Mouse (Mus musculus) cerebellum, postnatal 14 days (tissue): ENCODE measurements at regions not wholly inside any gene's neighbourhood (a gene's known extent, or its start where the extent isn't known, plus 50 kb on each side); places are given as distances from the start of the nearest gene placed in this dataset.
"Not testable (repeated sequence)": the region's sequence is repeated elsewhere in the genome, so short reads cannot be mapped to it uniquely, and the experiment has no call there.

Experiments used
- DNase-seq, 2 experiments: peaks; one replicate each; pipeline ENCODE4 v3.0.0; 2021; ENCODE audit warnings: mixed read lengths in 2 of 2

GRCm38 (mm10) chr10:23733679-23734078, 53.4 kb downstream of the Rps12 start:
- DNase-seq, result no peak

GRCm38 (mm10) chr10:23725960-23726714, 60.9 kb downstream of the Rps12 start:
- not testable (repeated sequence) for DNase-seq

- no peak for DNase-seq
Measured at GRCm38 (mm10) chr10:23718124-23718523, 69.0 kb downstream of the Rps12 start.

DNA sequence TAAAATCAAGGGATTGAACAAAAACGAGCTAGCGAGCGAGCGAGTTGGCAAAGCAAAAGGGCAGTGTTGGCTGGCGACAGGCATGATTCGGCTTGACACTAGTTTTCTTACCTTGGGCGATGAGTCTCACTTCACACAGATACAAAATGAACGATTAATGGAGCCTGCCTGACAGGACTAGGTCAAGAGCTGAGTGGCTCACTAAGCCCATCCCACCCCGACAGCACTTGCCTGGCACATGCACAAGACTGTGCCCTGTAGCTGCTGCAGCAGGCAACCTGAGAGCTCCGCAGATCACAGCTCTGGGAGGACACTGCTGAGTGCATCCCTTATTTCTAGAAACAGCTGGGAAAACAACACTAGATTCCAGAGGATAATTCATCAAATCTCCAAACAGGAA, 71.6 kb downstream of the Rps12 start:
- DNase-seq, result no peak

DNA sequence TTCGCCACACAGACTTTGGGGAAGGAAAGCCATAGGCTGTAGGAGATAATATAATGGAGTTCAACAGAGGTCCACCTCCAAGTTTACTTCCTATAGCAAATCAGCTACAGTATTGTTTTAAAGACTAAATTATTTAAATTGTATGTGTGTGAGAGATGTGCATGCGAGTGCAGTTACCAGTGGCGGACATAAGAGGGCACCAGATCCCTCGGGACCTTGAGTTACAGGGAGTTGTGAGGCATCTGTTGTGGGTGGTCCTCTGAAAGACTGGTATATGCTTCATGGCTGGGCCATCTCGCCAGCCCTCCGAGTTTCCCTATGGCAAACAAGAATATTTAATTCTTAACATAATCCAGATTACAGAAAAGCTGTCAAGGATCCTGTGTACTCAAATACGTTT, 72.0 kb downstream of the Rps12 start:
- DNase-seq, result no peak

GRCm38 (mm10) chr10:23712691-23713378, 74.2 kb downstream of the Rps12 start:
- DNase-seq, result peak; percentile 41 to 47

DNA sequence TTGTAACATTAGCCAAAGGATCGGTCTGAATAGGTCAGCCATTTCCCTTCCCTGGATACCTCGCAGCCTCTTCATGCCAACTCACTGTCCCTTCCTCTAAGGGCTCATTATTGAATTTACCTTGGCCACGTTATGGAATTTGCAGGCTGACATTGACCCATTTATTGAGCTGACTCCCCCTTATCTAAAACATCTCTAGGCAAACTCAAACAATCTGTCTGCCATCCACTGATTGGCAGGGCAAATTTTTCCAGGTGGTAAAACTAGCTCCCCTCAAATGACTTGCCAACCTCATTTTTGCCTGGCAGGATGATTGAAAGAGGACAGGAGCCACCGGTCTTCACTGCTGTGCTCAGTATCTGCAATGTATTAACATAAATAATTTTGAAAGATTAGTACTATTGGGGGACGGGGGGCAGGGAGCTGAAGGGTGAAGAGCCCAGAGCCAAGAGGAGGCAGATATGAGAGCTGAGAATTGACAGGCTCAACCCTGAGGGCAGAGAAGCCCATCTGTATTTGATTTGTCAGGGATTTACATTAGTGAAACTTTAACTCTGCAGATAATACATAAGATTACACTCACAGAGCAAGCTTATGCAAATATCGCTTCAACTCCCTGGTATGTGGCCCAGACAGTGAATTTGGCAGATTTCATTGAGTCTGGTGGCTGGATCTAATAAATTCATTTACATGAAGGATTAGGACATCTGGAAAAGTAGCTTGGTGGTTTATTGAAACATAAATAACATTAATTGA, 75.5 kb downstream of the Rps12 start:
- DNase-seq, result peak; percentile 8 to 24

DNA sequence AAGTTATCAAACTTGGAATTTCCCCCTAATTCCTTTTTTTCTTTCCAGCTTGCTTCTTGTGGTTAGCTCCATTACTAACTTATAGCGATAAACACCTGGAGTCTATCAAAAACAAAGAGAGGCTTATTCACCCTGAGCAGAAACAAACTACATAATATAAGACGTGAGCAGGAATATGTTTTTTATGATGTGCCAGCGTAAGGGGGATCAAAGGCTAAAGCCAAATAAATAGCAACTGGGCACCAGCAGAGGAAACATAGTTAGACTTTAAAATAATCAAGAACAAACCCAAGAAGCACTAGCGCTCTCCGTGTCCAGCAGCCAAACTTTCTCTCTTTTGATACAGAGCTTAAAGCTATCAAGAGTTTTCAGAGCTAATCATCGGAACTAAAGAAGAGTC, 76.1 kb downstream of the Rps12 start:
- no peak for DNase-seq

- no peak for DNase-seq
Measured at GRCm38 (mm10) chr10:23708261-23708660, 78.8 kb downstream of the Rps12 start.

- no peak for DNase-seq
Measured at GRCm38 (mm10) chr10:23707141-23707540, 79.9 kb downstream of the Rps12 start.

DNA sequence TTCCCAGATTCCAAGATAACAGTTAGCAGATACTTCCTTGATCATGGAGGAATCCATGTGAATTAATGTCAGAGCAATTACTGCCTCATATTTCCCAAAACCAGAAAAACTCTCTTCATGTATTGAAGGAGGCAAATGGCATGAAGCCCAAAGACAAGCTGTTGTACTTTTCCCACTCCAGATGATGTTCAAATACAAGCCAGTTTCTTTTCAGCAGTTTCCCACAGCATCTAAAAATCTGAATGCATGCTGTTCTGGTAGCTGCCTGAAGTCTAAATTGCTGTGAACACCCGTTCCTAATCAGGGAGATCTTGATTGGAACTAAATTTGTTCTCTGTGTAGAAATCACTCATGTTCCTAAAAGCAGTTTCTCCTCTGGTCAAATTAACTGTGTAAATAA, 83.0 kb downstream of the Rps12 start:
- no peak for DNase-seq

- DNase-seq, result no peak
Measured at GRCm38 (mm10) chr10:23691291-23691690, 95.8 kb downstream of the Rps12 start.

- peak in 1 of 2 experiments; percentile 12 for DNase-seq
Measured at GRCm38 (mm10) chr10:23686969-23687368, 100.1 kb downstream of the Rps12 start.

- DNase-seq, result peak in 1 of 2 experiments; percentile 12
Measured at GRCm38 (mm10) chr10:23683078-23683477, 104.0 kb downstream of the Rps12 start.

DNA sequence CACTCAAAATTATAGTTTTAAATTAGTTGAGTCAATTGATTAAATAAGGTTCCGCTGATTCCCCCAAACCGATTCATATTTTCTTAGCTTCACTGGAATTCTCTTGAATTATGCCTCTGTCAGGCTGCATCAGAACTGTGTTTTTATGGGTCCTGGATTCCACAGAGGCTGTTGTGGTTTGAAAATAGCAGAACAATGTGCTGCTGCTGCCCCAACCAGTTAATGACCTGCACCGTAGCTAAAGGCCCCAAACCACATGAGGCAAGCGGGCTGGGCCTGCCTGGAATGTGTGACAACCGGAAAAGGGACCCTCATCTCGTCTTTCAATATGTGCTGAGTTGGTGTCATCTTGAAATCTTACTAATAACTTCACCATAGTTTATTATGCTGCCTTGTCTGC, 111.2 kb downstream of the Rps12 start:
- DNase-seq, result no peak

GRCm38 (mm10) chr10:23674633-23675515, 112.2 kb downstream of the Rps12 start:
- peak; percentile 56 to 64 for DNase-seq

DNA sequence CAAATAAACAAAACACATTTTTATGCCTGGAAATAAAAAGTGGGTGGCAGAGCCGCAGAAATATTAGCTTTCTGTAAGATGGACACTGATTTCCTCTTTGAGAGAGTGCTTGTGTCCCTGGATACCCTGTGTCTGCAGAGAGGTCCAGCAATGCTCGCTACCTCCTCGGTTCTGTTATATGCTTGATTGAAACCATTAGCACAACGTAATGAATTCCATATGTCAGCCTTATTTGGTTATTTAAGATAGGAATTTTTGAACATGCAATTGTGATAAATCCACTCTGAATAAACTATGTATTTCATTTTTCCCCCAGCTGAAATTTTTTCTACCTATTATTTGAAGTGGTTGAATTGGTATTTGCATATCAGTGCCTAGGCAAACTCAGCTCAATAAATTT, 114.8 kb downstream of the Rps12 start:
- DNase-seq, result no peak

DNA sequence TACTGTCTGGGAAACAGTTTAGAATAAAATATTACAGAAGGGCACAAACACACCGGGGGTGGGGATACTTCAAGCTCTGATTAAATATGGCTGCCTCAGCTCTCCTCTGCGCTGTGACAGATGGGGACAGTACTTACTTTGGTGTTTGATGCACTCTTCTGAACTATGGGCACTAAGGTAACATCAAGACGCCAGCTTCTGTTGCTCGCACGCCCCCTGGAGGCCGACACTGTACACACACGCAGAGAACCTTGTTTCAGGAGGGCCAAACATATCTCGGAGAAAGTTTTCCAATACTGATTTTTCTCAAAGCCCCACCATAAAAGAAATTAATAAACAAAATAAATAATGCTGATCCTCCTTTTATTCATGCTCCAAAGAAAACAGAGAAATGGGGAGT, 115.6 kb downstream of the Rps12 start:
- peak; percentile 39 to 60 for DNase-seq

- peak in 1 of 2 experiments; percentile 34 for DNase-seq
Measured at GRCm38 (mm10) chr10:23665916-23666315, 121.2 kb downstream of the Rps12 start.

- no peak for DNase-seq
Measured at GRCm38 (mm10) chr10:23626201-23626600, 160.9 kb downstream of the Rps12 start.

GRCm38 (mm10) chr10:23612030-23612429, 175.0 kb downstream of the Rps12 start:
- DNase-seq, result no peak

DNA sequence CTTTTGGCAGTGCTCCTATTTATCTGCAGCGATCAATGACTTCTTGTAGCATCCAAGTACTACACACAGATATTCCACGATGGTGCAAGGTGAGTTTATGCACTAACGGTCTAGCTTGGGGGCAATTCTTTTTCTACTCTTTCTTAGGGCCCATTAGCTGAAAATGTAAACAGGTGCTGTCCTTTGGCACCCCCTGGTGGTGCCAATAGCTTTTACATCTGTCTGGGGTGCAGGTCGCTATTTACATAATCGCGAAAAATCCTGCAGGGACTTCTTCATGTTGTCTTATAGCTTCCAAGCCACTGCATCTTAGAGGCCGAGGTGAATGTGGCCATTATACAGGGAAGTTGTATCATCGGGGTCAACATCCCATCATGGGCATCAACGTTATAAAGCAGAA, 175.9 kb downstream of the Rps12 start:
- DNase-seq, result peak; percentile 78 to 81

- no peak for DNase-seq
Measured at GRCm38 (mm10) chr10:23610485-23610884, 176.6 kb downstream of the Rps12 start.
